Mouse (Mus musculus): ENCODE data around the gene Gemin4.
A peak's percentile ranks its signal among the peaks of the same experiment; 100 is the strongest.

Gene Gemin4

DNA sequence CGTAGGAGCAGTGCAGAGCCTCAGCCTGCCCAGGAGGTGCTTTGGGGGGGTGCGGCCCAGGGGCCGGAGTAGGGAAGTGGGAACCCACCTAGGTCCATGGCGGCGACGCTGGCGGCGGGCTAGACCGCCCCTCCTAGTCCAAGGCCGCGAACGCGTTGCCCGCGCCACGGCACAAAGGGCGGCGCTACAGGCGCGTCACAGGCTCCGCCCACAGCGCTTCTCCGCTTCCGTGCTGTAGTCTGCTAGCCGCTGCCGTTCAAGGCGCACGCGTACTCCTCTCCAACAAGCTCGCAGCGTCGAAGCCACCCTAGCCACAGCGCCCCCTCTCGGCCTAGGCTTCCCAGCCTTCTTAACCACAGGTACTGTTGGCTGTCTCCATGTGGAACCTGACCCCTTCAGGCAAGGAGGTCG, at the start of gene Gemin4, which contains the start of gene Dbil5:
Gene Gemin4, minus strand, starts transcription at position 275 of the 411 bp plus-strand sequence.
Gene Dbil5, plus strand, starts transcription at position 219 of the 411 bp plus-strand sequence.
- TF ChIP-seq NANOG (IDR thresholded peaks at IDR 0.05; ENCODE audit: borderline replicate concordance, low read length) (no peak), CTCF (conservative IDR thresholded peaks at IDR 0.05; ENCODE audit: low read length) (peak; percentile 86)
- peaks cover 49% of the 10 kb centered on the region for H3K4me1 ChIP-seq (replicated peaks; ENCODE audit: low read depth, low read length)
- H3K36me3 ChIP-seq (ENCODE audit: insufficient read depth, low read length), result peaks cover 75% of the 10 kb centered on the region
- H3K9me3 ChIP-seq (ENCODE audit: low read length), result no peaks in the 10 kb centered on the region
- peak within 1 kb of the TSS; percentile 96 for H3K4me3 ChIP-seq (replicated peaks; ENCODE audit: low read length)
- no peaks in the 10 kb centered on the region for H3K27me3 ChIP-seq (ENCODE audit: insufficient read depth, low read length)

DNA sequence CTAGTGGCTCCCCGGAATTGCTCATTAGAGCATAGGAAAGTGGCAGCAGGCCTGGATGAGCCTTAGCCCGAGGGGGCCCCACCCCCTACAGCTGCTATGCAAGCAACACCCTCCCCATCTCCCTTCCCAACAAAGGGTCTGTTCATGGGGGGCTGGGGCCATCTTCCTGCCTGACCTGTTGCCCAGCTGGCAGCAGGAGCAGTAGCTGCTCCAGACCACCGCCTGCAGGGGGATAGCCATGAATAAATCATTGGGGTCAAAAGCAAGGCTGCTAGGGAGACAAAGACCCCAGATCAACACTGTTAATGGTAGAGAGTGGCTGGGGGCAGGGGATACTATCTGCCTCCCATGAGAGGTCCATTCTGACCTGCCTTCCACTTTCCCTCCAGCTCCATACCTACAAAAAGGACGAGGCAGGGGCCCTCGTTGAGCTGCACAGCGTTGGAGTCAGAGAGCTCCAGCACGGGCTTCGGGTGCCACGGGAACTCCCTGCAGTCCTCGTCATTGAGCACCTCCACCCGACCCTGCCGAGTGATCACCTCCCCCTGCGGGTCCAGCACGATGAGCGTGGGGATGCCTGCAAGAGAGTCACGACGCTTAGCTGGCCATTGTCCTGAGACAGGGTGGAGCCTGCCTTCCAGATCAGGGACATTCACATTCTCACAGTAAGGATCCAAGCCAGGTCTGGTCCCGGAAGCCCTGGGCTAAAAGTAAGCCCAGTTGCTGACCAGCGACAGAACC, 45.3 kb upstream of the Gemin4 start:
- Histone ChIP-seq H3K4me1 (replicated peaks; ENCODE audit: low read depth, low read length) (peaks cover 64% of the 10 kb centered on the region), H3K4me3 (replicated peaks; ENCODE audit: low read length) (peak overlapping the region; percentile 24), H3K36me3 (ENCODE audit: insufficient read depth, low read length) (peaks cover 56% of the 10 kb centered on the region), H3K27me3 (ENCODE audit: insufficient read depth, low read length) (peaks cover 57% of the 10 kb centered on the region), H3K9me3 (ENCODE audit: low read length) (no peaks in the 10 kb centered on the region)
- TF ChIP-seq NANOG (IDR thresholded peaks at IDR 0.05; ENCODE audit: borderline replicate concordance, low read length), result peak; percentile 67
- no peak for TF ChIP-seq CTCF (conservative IDR thresholded peaks at IDR 0.05; ENCODE audit: low read length)
- no peak for TF ChIP-seq POU5F1 (IDR thresholded peaks at IDR 0.05; ENCODE audit: borderline replicate concordance, low read length)

DNA sequence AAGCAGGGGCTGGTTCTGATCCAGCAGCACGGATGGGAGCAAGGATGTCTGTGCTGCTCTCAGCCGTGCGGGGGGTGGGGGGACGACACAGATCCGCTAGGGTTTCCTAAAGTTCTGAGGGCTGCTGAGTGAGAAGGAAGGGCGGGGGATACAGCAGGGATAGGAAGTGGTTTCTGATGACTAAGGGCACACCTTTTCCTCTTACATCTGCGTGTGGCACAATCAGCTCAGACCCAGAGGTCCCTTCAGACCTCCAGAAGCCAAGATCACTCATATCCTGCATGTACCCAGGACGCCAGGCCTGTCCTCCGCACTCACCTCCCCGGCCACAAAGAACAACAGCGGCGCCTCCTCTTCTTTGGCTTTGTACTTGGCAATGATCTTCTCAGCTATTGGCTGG, 43.8 kb upstream of the Gemin4 start:
- Histone ChIP-seq H3K4me3 (replicated peaks; ENCODE audit: low read length) (no peak overlapping the region), H3K36me3 (ENCODE audit: insufficient read depth, low read length) (peaks cover 64% of the 10 kb centered on the region), H3K9me3 (ENCODE audit: low read length) (no peaks in the 10 kb centered on the region), H3K4me1 (replicated peaks; ENCODE audit: low read depth, low read length) (peaks cover 59% of the 10 kb centered on the region), H3K27me3 (ENCODE audit: insufficient read depth, low read length) (peaks cover 50% of the 10 kb centered on the region)
- TF ChIP-seq NANOG (IDR thresholded peaks at IDR 0.05; ENCODE audit: borderline replicate concordance, low read length) (no peak), CTCF (conservative IDR thresholded peaks at IDR 0.05; ENCODE audit: low read length) (no peak), POU5F1 (IDR thresholded peaks at IDR 0.05; ENCODE audit: borderline replicate concordance, low read length) (no peak)

DNA sequence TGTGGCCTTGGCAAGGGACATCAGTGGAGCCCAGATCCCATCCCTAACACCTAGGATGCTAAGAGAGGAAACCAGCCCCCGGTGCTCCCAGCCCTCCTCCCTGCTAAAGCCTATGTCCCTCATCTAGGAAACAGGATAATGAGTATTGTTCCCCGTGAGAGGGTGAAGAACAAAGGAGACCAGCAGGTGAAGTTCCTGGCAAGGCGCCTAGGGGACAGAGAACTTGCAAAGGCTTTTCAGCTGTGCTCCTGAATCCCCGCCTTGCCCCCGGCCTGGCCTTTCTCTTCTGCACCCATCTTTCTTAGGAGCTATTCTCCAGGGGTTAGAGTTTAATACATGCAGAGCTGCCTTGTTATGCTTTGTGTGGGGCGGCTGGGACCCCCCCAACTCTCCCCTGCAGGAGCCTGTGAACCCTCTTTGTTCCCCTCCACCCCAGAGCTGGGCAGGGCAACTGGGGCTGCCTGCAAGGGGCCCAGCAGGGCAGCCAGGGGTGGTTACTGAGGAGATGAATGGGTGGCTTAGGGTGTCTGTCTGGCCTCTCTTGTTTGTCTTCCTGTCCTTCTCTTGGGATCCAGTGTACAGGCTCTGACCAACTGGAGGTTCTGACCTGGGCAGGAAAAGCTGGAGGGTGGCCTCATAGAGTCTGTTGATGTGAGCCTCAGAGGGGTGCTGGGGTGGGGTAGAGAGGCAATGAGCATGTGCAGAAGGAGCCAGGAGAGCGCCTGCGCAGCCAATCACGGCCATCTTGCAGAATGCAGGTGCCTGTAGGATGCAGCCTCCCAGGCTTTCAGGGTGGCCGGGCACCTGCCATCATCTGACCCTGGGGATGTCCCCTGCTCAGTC, 43.0 kb upstream of the Gemin4 start:
- no peak overlapping the region for H3K4me3 ChIP-seq (replicated peaks; ENCODE audit: low read length)
- peaks cover 47% of the 10 kb centered on the region for H3K27me3 ChIP-seq (ENCODE audit: insufficient read depth, low read length)
- peaks cover 63% of the 10 kb centered on the region for H3K36me3 ChIP-seq (ENCODE audit: insufficient read depth, low read length)
- H3K4me1 ChIP-seq (replicated peaks; ENCODE audit: low read depth, low read length), result peaks cover 60% of the 10 kb centered on the region
- TF ChIP-seq NANOG (IDR thresholded peaks at IDR 0.05; ENCODE audit: borderline replicate concordance, low read length), result no peak
- TF ChIP-seq CTCF (conservative IDR thresholded peaks at IDR 0.05; ENCODE audit: low read length), result no peak
- TF ChIP-seq POU5F1 (IDR thresholded peaks at IDR 0.05; ENCODE audit: borderline replicate concordance, low read length), result no peak
- H3K9me3 ChIP-seq (ENCODE audit: low read length), result no peaks in the 10 kb centered on the region

DNA sequence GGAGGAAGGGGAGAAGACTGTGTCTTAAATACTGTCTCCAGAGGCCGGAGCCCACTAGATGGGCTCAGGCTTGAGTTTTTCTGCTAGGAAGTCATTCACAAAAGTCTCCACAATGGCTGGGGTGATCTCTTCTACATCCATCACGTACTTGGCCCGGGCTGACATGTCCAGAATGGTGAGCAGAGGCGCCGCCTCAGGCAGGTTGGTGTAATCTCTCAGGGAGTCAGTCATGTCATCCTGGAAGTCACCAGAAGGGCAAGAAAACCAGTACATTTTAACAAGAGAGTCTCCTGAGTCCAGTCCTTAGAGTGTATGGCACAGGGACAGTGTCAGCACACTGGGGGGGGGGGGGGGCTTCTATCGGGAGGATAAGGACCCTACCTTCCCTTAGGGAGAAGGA, 41.0 kb upstream of the Gemin4 start:
- Histone ChIP-seq H3K36me3 (ENCODE audit: insufficient read depth, low read length) (peaks cover 61% of the 10 kb centered on the region), H3K4me3 (replicated peaks; ENCODE audit: low read length) (no peak overlapping the region), H3K27me3 (ENCODE audit: insufficient read depth, low read length) (peaks cover 30% of the 10 kb centered on the region), H3K4me1 (replicated peaks; ENCODE audit: low read depth, low read length) (peaks cover 58% of the 10 kb centered on the region), H3K9me3 (ENCODE audit: low read length) (no peaks in the 10 kb centered on the region)
- no peak for TF ChIP-seq CTCF (conservative IDR thresholded peaks at IDR 0.05; ENCODE audit: low read length)
- TF ChIP-seq POU5F1 (IDR thresholded peaks at IDR 0.05; ENCODE audit: borderline replicate concordance, low read length), result no peak
- no peak for TF ChIP-seq NANOG (IDR thresholded peaks at IDR 0.05; ENCODE audit: borderline replicate concordance, low read length)

DNA sequence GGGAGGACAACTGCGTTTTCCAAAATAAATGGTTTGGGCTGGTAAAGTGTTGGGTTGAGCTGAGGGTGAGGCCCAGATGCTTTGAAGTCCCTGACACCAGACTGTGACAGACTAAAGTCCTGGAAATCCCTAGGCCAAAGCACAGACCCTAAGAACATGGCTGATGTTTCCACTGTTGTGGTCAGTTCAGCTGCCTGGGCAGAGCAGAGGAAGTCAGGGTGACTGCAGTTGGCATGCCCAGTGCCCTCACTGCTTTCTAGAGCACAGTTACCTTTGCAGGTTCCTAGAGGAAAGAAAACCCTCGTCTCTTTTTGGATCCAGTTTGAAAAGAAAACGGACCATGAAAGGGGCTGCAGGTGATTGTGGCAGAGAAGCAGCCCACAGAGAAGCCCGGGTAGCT, 39.9 kb upstream of the Gemin4 start:
- no peaks in the 10 kb centered on the region for H3K9me3 ChIP-seq (ENCODE audit: low read length)
- peaks cover 48% of the 10 kb centered on the region for H3K4me1 ChIP-seq (replicated peaks; ENCODE audit: low read depth, low read length)
- peaks cover 61% of the 10 kb centered on the region for H3K36me3 ChIP-seq (ENCODE audit: insufficient read depth, low read length)
- H3K27me3 ChIP-seq (ENCODE audit: insufficient read depth, low read length), result peaks cover 22% of the 10 kb centered on the region; the same call in 1 of the 2 replicates
- H3K4me3 ChIP-seq (replicated peaks; ENCODE audit: low read length), result no peak overlapping the region
- TF ChIP-seq POU5F1 (IDR thresholded peaks at IDR 0.05; ENCODE audit: borderline replicate concordance, low read length) (no peak), CTCF (conservative IDR thresholded peaks at IDR 0.05; ENCODE audit: low read length) (no peak), NANOG (IDR thresholded peaks at IDR 0.05; ENCODE audit: borderline replicate concordance, low read length) (no peak)

DNA sequence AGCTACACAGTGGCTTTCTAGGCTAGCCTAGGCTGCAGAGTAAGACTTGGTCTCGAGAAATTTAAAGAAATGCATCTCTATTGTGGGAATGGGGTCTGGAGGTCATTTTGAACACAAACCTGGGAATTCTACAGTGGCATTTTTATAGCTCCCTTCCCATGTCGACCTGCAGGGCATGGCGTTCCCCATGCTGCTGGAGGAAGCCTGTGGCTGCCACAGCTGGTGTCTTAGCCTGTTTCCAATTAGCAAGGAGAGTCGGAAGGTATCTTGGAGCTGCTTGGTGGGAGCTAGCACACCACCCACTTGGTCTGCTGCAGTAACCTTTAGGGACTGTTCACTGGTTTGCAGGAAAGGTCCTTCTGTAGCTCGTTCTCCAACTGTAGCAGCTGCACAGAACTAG, 38.7 kb upstream of the Gemin4 start:
- Histone ChIP-seq H3K9me3 (ENCODE audit: low read length) (no peaks in the 10 kb centered on the region), H3K36me3 (ENCODE audit: insufficient read depth, low read length) (peaks cover 52% of the 10 kb centered on the region), H3K4me1 (replicated peaks; ENCODE audit: low read depth, low read length) (peaks cover 36% of the 10 kb centered on the region), H3K4me3 (replicated peaks; ENCODE audit: low read length) (no peak overlapping the region), H3K27me3 (ENCODE audit: insufficient read depth, low read length) (peaks cover 14% of the 10 kb centered on the region; the same call in 1 of the 2 replicates)
- TF ChIP-seq NANOG (IDR thresholded peaks at IDR 0.05; ENCODE audit: borderline replicate concordance, low read length), result no peak
- no peak for TF ChIP-seq POU5F1 (IDR thresholded peaks at IDR 0.05; ENCODE audit: borderline replicate concordance, low read length)

DNA sequence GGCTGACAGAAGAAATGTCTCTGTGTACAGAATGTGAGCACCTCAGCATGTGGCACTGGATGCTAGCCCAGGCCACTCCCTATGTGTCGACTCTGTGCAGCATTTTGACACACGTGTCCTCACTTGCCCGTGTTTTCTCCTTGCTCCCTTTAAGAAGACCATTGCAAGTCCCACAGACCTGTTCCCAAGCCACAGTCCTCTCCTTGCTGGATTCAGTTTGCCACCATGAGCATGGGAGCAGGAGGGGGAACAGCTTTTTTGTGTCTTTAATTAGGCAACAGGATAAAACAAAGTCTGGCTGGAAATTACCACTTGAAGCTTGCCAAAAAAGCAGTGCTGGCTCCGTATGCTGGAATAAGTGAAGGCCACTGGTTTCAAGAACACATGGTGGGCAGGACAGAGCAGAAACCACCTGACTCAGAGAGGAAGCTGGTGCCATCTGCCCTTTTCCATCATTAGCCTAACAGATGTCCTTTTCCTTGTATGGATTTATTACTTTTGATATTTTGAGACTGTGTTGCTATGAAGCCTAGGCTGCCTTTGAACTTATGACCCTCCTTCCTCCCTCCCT, 38.1 kb upstream of the Gemin4 start:
- TF ChIP-seq CTCF (conservative IDR thresholded peaks at IDR 0.05; ENCODE audit: low read length) (no peak), NANOG (IDR thresholded peaks at IDR 0.05; ENCODE audit: borderline replicate concordance, low read length) (no peak), POU5F1 (IDR thresholded peaks at IDR 0.05; ENCODE audit: borderline replicate concordance, low read length) (no peak)
- Histone ChIP-seq H3K4me1 (replicated peaks; ENCODE audit: low read depth, low read length) (peaks cover 30% of the 10 kb centered on the region), H3K9me3 (ENCODE audit: low read length) (no peaks in the 10 kb centered on the region), H3K27me3 (ENCODE audit: insufficient read depth, low read length) (peaks cover 10% of the 10 kb centered on the region; the same call in 1 of the 2 replicates), H3K36me3 (ENCODE audit: insufficient read depth, low read length) (peaks cover 53% of the 10 kb centered on the region), H3K4me3 (replicated peaks; ENCODE audit: low read length) (no peak overlapping the region)
